Mouse (Mus musculus) heart, postnatal 0 days (tissue): ENCODE data around the gene Txnl4b.

Experiments
- CTCF ChIP-seq: IDR thresholded peaks from 2 replicates; pipeline ENCODE4 v1.5.1; 2016; ENCODE audit warnings: antibody characterized with exemption, control low read depth, low read depth
- EP300 ChIP-seq: IDR thresholded peaks from 2 replicates; pipeline ENCODE4 v1.6.1; 2016; ENCODE audit warnings: antibody characterized with exemption, low read depth

- TF ChIP-seq CTCF (no peak), EP300 (no peak)
Observed at GRCm38 (mm10) chr8:109524008-109524407, 41.7 kb upstream of the Txnl4b start.
